Mouse (Mus musculus) ovary, postnatal 10 days (tissue): ENCODE measurements around the gene 1700020D05Rik.
A peak's percentile ranks its signal among the peaks of the same experiment; 100 is the strongest.
"Not testable (repeated sequence)": the region's sequence is repeated elsewhere in the genome, so short reads cannot be mapped to it uniquely, and the experiment has no call there.

Experiments used
- DNase-seq: peaks from one replicate; pipeline ENCODE4 v3.0.0; 2022; ENCODE audit warnings: low spot score

1700020D05Rik gene

DNA sequence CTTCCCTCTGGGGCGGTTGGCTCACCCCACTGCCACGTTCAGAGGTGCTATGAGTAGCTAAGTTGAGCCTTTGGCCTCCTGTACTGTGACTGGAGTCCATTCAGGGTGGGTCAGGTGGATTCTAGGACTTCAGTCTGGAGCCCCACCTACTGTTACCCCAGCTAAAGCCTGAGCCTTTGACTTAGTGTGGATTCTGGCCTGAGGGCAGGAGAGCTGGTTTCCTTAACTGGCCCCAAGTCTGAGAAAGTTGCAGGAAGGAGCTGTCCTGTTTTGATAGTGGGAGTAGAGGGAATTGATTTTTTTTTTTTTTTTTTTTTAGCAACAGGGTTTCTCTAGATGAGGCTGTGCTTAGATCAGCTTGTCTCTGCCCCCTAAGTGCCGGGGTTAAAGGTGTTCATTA, 9.3 kb downstream of the 1700020D05Rik start:
- DNase-seq, result no peak

DNA sequence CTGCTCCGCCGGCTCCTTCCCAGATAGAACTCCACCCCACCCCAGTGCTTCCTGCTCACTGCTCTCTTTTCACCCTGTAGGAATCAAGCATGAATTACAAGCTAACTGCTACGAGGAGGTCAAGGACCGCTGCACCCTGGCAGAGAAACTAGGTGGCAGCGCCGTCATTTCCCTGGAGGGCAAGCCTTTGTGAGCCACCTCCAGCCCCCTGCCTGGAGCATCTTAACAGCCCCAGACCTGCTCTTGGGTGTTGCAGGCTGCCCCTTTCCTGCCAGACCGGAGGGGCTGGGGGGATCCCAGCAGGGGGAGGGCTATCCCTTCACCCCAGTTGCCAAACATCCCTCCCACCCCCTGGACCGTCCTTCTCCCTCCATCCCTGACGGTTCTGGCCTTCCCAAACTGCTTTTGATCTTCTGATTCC, 10.3 kb downstream of the 1700020D05Rik start:
- DNase-seq, result not testable (repeated sequence)

DNA sequence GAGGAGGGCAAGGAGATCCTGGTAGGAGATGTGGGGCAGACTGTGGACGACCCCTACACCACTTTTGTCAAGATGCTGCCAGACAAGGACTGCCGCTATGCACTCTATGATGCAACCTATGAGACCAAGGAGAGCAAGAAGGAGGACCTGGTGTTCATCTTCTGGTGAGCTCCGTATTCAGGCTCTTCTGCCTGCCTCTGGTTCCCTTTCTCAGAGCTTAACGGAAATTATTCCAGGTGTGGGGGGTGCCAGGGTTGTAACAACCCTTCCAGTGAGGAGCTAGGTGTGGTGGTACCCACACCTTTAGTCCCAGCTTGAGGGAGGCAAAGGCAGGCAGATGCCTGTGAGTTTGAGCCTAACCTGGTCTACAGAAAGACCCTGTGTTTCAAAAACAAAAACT, 10.9 kb downstream of the 1700020D05Rik start:
- DNase-seq, result no peak

DNA sequence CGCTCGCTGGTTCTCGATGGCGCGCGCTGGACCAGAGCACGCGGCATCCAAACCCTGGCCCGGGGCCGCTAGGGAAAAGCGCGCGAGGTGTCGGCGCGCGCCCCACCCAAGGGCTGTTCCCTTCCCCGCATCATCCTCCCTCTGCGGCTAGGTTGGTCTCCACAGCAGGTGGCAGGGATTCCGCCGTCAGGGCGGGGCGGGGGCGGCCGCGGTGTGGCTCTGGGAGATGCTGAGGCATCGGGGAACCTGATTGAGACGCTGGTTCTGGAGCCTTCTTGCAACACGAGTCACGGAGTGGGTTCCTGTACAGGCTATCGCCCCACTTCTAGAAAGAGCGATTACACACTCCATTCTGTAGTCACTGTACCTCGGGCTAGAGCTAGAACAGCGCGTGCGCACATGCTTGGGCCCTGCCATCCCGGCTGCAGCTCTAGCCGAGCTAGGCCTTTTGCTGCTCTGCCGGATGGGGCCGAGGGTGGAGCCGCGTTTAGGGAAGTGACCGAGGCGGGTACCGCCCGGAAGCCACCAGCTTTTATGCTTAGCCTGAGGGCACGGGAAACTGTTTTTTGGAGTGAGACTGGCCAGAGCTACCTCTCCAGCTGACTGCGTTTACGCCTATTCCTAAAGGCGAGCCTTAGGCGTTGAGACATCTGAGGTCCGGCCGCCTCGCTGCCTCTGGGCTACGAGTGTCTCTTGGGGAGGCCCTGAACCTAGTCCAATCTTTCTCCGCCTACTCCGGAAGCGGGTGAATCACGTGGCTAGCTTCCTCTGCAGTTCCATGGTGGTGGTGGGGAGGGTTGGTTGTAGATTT, 12.5 kb downstream of the 1700020D05Rik start:
- peak; percentile 75 for DNase-seq

DNA sequence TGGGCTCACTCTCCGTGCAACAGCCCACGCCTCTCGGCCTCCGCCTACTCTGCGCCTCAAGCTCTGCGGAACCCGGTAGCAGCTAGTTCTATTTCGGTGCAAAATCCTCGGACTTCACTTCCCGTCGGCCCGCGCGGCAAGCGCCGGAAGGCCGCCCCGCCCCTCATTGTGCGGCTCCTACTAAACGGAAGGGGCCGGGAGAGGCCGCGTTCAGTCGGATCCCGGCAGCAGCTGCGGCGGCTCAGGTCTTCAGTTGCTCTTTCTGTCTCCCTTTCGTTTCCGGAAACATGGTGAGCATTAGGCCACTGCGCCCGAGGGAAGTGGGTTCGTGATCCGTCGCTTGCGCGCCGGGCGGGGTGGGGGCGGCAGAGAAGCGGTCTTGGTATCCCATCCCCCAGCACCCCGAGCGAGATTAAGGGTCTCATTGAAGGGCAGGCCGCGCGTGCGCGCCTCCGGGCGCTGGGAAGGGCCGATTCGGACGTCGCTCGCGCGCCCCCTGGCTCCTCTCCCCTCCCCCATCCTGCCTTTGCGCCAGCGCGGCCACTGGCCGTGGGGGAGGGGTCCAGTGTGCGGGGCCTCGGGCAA, 13.2 kb downstream of the 1700020D05Rik start, which contains the start of gene Cfl1:
Cfl1 (plus strand) TSS at position 143 of the 585 bp plus-strand sequence.
- peak; percentile 86 for DNase-seq

DNA sequence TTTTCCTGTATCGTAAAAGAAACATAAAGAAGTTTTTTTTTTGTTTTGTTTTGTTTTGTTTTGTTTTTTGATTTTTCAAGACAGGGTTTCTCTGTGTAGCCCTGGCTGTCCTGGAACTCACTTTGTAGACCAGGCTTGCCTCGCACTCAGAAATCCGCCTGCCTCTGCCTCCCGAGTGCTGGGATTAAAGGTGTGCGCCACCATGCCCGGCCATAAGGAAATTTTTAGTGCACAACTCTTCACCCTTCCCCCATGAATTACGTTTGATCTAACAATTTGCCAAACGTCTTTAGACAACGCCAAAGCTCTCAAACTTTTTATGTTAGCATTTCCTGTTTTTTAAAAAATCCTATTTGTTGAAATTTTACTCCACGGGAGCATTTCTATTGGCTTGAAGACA, 13.9 kb downstream of the 1700020D05Rik start:
- DNase-seq, result not testable (repeated sequence)

DNA sequence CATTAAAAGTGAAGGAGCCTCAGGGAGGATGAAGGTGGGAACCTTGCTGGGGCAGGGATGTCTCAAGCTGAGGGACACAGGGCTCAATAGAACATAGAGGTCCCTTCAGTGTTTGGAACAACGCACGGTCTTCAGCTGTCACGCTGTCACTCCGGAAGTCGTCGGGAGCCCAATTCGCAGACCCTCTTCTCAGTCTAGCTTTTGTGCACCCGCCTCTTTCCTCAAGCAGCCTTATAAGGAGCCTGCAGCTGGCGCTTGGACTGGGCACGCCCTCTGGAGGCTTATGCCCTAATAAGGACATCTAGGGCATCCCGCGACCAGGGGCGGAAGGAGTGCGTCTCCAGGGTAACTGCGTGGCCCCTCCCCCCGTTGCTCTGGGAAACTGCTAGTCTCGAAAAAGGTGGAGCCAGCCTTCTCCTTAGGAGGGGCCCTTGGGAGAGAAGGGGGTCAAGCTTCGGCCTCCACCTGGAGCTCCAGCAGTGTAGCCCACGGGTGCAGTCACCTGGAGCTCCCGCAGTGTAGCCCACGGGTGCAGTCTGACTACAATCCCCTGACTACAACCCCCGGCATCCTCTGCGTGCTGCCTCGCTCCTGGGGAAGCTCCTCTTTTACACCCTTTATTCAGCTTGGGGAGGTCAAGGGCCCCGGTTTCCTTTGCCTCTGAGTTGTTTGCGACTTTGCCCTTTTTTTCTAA, 14.6 kb downstream of the 1700020D05Rik start:
- DNase-seq, result peak; percentile 96

DNA sequence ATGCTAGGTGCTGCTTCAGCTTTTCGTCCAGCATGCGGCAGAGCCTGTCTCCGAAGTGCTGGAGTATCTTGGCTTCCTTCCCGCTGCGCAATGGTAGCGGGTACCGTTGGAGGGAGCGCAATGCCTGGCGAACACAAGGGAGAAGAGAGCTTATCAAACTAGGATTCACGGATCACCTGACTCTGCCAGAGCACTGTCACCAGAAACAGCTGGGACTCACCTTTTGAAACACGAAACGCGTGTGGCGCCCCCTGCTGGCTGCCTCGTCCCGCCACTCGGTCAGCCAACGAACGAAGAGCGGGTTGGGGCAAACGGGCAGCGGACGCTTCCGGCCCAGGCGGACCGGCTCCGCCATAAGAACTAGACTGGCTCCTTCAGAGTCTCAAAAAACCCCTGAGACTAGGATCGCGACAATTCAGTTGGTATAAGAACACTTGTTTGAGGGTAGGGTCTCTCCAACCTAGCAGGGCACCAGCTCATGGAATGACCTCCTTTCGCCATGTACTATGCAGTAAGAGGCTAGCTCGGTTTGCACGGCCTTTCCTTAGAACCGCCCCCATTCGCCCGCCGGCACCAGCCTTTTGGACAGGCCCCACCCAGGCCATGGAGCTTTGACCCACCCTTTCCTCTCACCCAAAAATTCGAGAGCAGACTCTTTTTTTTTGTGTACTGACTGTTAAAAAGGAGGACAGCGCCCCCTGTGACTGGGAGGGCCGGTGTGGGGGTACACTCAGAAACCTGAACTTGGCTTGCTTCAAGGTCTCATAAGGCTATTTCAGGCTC, 15.6 kb downstream of the 1700020D05Rik start, which contains the start of gene Mus81:
Mus81 (minus strand) TSS at position 635 of the 783 bp plus-strand sequence.
- peak; percentile 90 for DNase-seq

DNA sequence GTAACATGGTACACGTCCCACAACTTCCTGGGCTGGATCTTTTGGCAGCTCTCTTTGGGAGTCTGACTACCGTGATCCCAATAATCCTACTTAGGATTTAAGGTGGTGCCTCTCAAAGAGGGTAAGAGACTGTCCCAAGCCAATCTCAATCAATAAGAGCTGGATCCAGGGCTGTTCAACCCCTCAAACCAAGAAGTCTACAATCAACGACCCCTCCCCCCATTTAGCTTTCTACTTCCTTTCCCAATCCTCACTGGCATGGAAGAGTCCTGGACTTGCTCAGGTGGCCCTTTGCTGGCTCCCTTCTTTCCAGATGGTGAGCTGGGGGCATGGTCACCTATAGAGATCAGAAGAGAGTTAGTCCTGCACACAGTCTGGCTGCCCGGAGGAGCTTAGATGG, 16.8 kb downstream of the 1700020D05Rik start:
- DNase-seq, result no peak

DNA sequence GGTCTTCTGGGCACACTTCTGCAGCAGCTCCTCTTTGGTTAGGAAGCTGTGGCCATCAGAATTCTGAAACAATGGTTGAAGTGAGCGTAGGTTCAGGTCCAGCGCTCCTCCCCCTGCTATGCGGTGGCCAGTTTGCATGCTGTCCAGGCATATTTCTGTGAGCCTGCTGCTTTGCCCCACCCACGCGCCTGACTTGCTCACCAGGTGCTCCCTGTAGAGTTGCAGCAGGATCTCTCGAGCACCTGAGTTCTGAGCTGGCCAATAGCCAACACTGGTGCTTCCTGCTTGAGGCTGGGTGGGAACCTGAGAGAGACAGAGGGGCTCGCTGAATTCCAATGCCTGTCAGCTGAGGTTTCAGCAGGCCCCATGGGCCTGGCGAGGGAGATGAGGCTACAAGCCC, 17.3 kb downstream of the 1700020D05Rik start:
- no peak for DNase-seq

DNA sequence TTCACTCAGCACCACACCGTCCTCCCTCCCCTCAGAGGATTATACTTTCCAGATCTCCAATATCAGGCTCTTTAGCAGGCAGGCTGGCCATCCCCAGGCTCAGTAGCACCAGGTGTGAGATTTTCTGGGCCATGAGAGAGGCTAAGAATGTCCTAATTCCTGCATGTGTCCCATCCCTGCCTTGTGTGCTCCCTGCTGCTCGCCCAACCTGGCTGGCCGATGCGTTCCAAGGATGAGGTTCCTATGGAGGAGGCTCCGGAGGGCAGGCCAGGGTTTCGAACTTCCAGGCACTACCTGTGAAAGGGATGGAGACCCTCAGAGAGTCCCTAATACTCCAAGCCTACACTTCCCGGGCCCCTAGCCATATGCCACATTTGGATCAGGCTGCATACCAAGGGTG, 17.8 kb downstream of the 1700020D05Rik start:
- no peak for DNase-seq

DNA sequence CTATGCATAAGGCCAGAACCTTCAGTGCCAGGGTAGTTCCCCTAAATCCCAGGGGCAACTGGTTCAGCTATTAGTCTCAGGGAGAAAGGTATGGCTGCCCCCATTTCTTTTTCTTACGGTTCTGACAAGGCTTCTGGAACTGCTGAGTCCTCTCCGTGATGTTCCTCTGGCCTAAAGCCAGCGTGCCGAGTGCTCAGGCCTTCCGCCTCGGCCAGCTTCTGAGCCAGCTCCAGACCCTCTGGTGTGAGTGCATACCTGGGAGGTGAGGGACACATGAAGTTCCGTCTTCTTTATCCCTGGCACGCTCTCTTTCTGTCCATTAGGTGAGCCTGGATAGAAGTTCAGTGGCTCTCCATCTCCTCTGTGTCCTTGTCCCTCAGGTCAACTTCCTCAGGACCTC, 18.2 kb downstream of the 1700020D05Rik start:
- DNase-seq, result no peak

DNA sequence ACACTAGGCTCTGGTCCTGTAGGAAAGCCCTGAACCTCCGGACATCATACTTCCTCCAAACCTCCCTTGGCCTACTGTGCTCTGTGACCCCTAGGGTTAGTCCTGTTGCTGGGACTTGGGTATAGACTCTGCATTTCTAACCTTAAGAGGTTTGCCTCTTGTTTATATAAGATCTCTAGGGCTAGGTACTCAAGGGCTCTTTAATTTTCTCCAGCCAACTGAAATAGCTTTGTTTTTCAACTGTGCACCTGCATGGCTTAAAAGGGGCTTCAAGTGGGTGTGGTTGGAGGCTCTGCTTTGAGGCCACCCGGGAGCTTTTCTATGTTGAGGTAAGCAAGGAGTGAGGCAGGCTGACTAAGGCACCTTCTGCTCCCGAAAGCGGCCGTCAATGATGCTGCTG, 19.1 kb downstream of the 1700020D05Rik start:
- DNase-seq, result no peak

DNA sequence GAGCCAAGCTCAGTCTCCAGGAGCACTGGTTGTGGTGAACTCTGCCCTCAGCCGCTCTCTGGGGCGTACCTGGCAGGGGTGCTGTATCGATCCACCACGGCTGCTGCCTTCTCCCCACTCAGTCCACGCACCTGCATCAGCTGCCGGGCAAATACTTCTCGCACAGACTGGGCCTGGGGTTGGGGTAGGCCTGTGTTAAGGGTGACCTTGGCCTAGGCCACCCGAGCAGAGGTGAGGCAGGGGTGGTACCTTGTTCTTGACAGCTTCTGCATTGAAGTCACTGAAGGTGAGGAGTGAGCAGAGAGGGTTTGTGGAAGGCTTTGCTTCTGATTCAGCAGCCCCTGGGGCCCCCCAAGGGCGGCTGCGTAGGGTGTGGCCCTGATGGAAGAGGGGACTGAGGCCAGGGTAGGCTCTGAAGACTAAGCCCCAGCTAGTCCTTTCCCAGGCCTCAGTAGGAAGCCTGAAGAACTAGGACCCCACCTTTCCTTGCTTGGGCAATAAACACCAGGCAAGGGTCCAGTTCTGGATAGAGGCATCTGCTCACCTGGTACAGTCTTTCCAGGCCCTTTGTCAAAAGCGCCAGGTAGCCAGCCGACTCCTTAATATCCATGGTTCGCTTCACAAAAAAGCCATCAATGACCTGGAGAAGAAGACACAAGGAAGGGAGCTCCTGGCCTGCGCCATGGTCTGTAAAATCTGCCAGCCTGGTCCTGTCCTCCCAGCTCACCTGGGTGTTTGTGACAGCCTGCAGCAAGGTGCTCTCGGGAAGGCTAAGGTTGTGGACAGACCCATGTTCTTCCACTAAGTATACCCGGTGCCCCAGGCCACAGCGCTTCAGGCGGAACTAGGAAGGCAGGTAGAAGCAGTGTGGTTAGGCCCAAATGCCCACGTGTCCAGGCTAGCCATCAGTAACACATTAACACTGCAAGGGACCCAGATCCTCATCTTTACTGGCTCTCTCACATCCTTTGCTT, 19.9 kb downstream of the 1700020D05Rik start:
- no peak for DNase-seq

DNA sequence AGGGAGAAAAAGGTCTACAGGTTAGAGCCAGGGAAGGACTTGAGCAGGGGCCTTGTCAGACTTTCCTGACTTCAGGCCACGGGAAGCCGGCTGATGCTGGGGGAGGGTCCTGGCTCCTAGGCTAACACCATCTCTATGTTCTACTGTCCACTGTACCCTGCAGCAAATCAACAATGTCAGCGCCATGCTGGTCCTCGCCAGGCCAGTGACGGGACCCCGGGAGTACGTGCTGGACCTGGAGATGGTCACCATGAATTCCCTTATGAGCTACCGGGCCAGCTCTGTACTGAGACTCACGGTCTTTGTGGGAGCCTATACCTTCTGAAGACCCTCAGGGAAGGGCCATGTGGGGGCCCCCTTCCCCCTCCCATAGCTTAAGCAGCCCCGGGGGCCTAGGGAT, 22.2 kb downstream of the 1700020D05Rik start:
- no peak for DNase-seq

DNA sequence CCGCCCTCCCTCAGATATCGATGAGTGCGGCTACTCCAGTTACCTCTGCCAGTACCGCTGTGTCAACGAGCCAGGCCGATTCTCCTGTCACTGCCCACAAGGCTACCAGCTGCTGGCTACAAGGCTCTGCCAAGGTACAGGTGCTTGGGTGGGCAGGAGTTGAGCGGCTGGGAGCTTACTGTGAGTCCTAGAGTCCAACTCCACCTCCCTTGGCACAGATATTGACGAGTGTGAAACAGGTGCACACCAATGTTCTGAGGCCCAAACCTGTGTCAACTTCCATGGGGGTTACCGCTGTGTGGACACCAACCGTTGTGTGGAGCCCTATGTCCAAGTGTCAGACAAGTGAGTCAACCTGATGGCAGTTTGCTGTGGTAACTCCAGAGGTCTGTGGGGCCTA, 23.6 kb downstream of the 1700020D05Rik start:
- no peak for DNase-seq

DNA sequence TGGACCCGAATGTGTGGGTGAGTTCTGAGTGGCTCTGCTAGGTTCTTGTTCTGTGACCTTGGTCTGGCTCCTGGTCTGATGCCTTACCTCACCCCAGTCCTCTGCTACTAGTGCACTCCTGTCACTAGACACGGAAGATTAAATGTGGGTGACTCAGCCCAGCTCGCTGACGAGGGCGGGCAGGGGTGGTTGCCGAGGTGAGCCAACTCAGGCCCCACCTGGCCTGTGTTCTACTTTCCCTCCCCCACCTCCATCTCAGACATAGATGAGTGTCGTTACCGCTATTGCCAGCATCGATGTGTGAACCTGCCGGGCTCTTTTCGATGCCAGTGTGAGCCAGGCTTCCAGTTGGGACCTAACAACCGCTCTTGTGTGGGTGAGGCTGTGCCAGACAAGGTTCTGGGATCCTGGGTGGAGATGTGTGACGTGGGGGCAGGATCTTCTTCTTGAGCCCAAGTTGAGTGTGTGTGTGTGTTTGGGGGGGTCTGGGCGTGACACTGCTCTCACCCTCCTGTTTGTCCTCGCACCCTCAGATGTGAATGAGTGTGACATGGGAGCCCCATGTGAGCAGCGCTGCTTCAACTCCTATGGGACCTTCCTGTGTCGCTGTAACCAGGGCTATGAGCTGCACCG, 25.8 kb downstream of the 1700020D05Rik start:
- no peak for DNase-seq

DNA sequence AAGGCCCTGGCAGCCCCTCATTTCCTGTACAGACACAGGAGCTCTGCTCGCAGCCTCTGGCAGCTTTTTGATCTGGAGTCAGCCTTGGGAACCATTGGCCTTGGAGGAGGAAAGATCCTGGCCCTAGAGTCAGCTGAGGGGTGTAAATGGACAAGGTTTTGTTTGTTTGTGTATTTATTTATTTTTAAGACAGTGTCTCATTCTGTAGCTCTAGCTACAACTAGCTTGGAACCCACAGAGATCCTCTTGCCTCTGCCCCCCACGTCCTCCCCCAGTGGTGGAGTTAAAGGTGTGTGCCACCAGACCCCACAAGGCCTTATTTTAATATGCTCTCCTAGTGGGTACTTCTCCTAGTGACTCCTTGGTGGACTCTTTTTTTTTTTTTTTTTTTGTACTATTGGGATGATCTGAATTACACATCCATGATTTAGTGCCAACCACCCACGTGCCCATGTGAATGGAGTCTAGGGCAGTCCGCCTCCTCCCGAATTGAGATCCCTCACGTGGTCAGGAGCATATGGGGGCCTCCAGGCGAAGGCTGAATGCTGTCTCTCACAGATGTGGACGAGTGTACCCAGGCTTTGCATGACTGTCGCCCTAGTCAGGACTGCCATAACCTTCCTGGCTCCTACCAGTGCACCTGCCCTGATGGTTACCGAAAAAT, 26.5 kb downstream of the 1700020D05Rik start:
- DNase-seq, result no peak

DNA sequence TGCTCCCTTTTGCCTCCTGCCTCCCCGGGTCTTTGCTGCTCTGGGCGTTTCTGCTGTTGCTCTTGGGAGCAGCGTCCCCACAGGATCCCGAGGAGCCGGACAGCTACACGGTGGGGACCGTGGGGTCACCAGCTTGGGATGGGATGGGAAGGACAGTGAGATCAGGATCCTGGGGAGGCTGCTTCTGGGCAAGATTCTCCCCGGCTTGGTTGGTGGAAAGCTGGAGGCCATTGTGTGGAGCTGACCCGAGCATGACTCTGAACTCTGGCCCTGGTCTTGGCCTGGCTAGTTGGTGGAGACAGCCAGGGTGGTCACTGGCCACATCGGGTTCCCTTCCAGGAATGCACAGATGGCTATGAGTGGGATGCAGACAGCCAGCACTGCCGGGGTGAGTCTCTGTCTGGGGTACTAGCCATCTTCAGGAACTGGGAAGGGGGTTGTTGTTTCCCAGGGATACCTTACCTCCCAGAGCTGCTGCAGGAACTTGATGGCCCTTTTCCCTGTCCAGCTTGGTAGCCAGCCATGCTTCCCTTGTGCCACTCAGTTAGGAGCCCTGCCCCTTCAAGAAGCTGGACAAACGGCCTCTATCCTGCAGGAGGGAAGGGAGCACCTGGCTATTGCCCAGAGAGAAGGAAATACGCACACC, 28.4 kb downstream of the 1700020D05Rik start:
- no peak for DNase-seq
